Mouse (Mus musculus) neural tube, embryonic 12.5 days (tissue): ENCODE data around the gene Apobec3. TPM values are rescaled to one million over a fixed set of nuclear protein-coding genes. Genes with fewer than 3 reads are reported as not detected.
A peak's percentile ranks its signal among the peaks of the same experiment; 100 is the strongest.

ENCODE experiments used
- ATAC-seq: fragments of 200-750 bp; cut with Nextera tagmentation; 2 replicates; pipeline ENCODE4 v1.8.0; 2017; ENCODE audit warnings: low read depth, mild to moderate bottlenecking, moderate TSS enrichment, moderate library complexity; ENCODE audit not compliant: low FRiP score
- H3K27ac ChIP-seq: fragments of 300-500 bp; sonication (generic); 2 replicates; pipeline ENCODE4 v1.5.1; 2016
- H3K27me3 ChIP-seq: fragments of 300-500 bp; sonication (generic); replicated peaks from 2 replicates; pipeline ENCODE4 v1.6.1; 2016; ENCODE audit warnings: mild to moderate bottlenecking
- H3K36me3 ChIP-seq: fragments of 300-500 bp; sonication (generic); 2 replicates; pipeline ENCODE4 v1.6.1; 2016; ENCODE audit warnings: mild to moderate bottlenecking
- H3K4me1 ChIP-seq: fragments of 300-500 bp; sonication (generic); 2 replicates; pipeline ENCODE4 v1.6.1; 2016
- H3K4me2 ChIP-seq: fragments of 300-500 bp; sonication (generic); replicated peaks from 2 replicates; pipeline ENCODE4 v1.6.1; 2016; ENCODE audit warnings: mild to moderate bottlenecking
- H3K4me3 ChIP-seq: fragments of 300-500 bp; sonication (generic); 2 replicates; pipeline ENCODE4 v1.5.1; 2016
- H3K9ac ChIP-seq: fragments of 300-500 bp; sonication (generic); 2 replicates; pipeline ENCODE4 v1.6.1; 2016; ENCODE audit warnings: mild to moderate bottlenecking
- H3K9me3 ChIP-seq: fragments of 300-500 bp; sonication (generic); 2 replicates; pipeline ENCODE4 v1.6.1; 2016; ENCODE audit warnings: mild to moderate bottlenecking
- WGBS: fragments of 180-500 bp; shearing (Covaris S2); methylation state at CpG from one replicate; pipeline ENCODE4 v1.1.7; 2016; 5-methylcytosine and 5-hydroxymethylcytosine counted together
- polyA plus RNA-seq: library from polyadenylated mRNA; unstranded; fragments of >200 nt; fragmentation: Nextera tagmentation; extraction: Ambion mirVana; gene quantifications from 2 replicates; pipeline ENCODE4 v1.2.1, GENCODE M21; 2016

Gene Apobec3
- polyA plus RNA-seq, 1 experiment from 2014 or later = 5.8 TPM

DNA sequence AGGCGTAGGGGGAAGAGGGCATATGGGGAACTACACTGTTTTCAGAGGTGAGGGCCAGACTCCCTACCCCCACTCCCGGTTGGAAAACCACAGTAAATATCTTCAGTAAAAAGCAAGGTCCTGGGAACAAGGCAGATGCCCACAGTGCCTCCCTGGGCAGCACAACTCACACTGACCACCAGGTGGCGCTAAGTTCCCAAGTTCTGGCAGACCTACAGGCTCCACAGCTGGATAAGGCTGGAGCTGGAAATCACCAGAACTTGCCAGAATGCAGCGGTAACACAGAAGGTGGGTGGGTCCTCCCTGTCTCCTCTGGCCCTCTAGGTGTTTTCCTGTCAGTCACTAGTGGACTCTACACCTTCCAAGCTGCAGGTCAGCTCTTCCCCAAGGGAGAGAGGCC is 54.6 kb downstream of the Apobec3 start:
- WGBS = 8% methylated on average over 4 of the region's 4 CpGs
- Histone ChIP-seq H3K4me2 (no peak overlapping the region), H3K9ac (no peak overlapping the region), H3K9me3 (no peaks in the 10 kb centered on the region), H3K36me3 (no peaks in the 10 kb centered on the region), H3K4me1 (peaks cover 16% of the 10 kb centered on the region), H3K27me3 (no peaks in the 10 kb centered on the region), H3K4me3 (no peak overlapping the region), H3K27ac (no peak overlapping the region)
- peak; percentile 46; the same call in 1 of the 2 replicates for ATAC-seq

GRCm38 (mm10) chr15:79946790-79947189 is 55.3 kb downstream of the Apobec3 start:
- Histone ChIP-seq H3K4me2 (no peak overlapping the region), H3K4me3 (no peak overlapping the region), H3K27me3 (no peaks in the 10 kb centered on the region), H3K27ac (no peak overlapping the region), H3K9me3 (no peaks in the 10 kb centered on the region), H3K9ac (no peak overlapping the region), H3K4me1 (peaks cover 23% of the 10 kb centered on the region), H3K36me3 (no peaks in the 10 kb centered on the region)
- ATAC-seq = no peak
- 59% methylated on average over 9 of the region's 9 CpGs for WGBS

DNA sequence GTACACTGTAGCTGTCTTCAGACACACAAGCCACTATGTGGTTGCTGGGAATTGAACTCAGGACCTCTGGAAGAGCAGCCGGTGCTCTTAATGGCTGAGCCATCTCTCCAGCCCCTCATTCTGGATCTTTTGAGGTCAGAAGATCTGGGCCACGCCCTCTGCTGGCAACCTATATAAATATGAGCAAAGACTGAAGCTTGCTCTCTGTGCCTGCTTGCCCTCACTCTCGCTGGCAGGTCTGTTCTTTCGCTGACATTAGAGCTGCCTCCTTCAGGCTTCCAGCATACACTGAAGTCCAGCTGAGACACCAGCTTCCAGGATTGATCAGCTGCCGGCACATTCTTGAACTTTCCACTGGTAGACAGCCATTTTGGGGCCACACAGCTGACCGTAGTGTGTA is 56.2 kb downstream of the Apobec3 start:
- Histone ChIP-seq H3K27me3 (no peaks in the 10 kb centered on the region), H3K9me3 (no peaks in the 10 kb centered on the region), H3K36me3 (no peaks in the 10 kb centered on the region), H3K4me3 (no peak overlapping the region), H3K4me2 (no peak overlapping the region), H3K9ac (no peak overlapping the region), H3K27ac (no peak overlapping the region), H3K4me1 (peaks cover 31% of the 10 kb centered on the region)
- 73% methylated on average over 6 of the region's 6 CpGs for WGBS
- no peak for ATAC-seq

DNA sequence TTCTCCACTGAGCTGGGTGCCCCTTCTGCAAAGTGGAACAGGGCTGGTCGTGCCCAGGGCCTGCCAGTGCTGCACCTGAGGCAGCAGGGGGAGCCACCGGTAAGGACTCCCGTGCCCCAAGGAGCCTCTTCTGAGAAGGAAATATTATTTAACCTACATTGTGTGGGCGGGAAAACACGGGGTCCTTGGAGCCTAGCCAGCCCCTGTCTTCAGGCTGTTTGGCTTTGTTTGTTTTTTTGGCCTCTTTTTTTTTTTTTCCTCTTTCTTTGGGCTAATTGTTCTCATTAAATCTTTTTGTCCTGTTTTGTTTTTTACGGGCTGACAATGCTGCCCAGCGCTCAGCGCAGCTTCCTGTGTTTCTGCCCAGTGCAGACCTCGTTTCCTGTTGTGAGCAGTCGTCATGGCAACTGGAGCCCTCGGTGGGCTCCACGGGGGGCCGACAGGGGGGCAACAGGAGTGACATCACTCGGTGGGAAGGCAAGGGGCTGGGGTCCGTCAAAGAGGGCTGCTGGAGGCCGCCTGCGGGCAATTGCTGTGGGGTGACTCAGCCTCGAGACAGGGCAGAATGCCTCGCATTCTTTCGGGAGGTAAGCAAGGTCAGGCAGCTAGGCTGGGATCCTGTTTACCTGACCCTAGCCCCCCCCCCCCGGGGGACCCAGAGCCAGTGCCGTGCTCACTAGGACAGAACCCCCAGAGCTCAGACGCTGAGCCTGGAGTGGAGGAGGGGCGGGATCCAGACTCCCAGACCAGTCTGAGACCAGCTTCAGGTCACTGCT is 59.0 kb downstream of the Apobec3 start:
- H3K36me3 ChIP-seq = no peaks in the 10 kb centered on the region
- no peaks in the 10 kb centered on the region for H3K27me3 ChIP-seq
- H3K4me2 ChIP-seq = peak overlapping the region; percentile 64
- H3K27ac ChIP-seq = no peak overlapping the region
- 2% methylated on average over 24 of the region's 24 CpGs for WGBS
- H3K9ac ChIP-seq = peak overlapping the region; percentile 44; the same call in 1 of the 2 replicates
- peak overlapping the region; percentile 28 for H3K4me3 ChIP-seq
- H3K9me3 ChIP-seq = no peaks in the 10 kb centered on the region
- peak; percentile 66 for ATAC-seq
- peaks cover 31% of the 10 kb centered on the region for H3K4me1 ChIP-seq

- no peaks in the 10 kb centered on the region for H3K27me3 ChIP-seq
- no peaks in the 10 kb centered on the region for H3K36me3 ChIP-seq
- no peaks in the 10 kb centered on the region for H3K9me3 ChIP-seq
- H3K4me1 ChIP-seq = peaks cover 31% of the 10 kb centered on the region
- H3K4me3 ChIP-seq = no peak overlapping the region
- H3K27ac ChIP-seq = no peak overlapping the region
- whole genome bisulfite sequencing = 75% methylated on average over 6 of the region's 6 CpGs
- no peak overlapping the region for H3K4me2 ChIP-seq
- no peak for ATAC-seq
- no peak overlapping the region for H3K9ac ChIP-seq
Measured at GRCm38 (mm10) chr15:79951226-79951625, 59.8 kb downstream of the Apobec3 start.

GRCm38 (mm10) chr15:79951730-79952503 is 60.5 kb downstream of the Apobec3 start:
- ATAC-seq = no peak
- Histone ChIP-seq H3K36me3 (no peaks in the 10 kb centered on the region), H3K4me1 (peaks cover 31% of the 10 kb centered on the region), H3K27ac (no peak overlapping the region), H3K4me3 (no peak overlapping the region), H3K9ac (no peak overlapping the region), H3K9me3 (no peaks in the 10 kb centered on the region), H3K27me3 (no peaks in the 10 kb centered on the region), H3K4me2 (no peak overlapping the region)
- 52% methylated on average over 14 of the region's 14 CpGs for WGBS

GRCm38 (mm10) chr15:79952504-79953231 is 61.2 kb downstream of the Apobec3 start:
- no peak for ATAC-seq
- Histone ChIP-seq H3K27me3 (no peaks in the 10 kb centered on the region), H3K9me3 (no peaks in the 10 kb centered on the region), H3K36me3 (no peaks in the 10 kb centered on the region), H3K4me3 (no peak overlapping the region), H3K4me1 (peaks cover 31% of the 10 kb centered on the region), H3K4me2 (no peak overlapping the region), H3K27ac (no peak overlapping the region), H3K9ac (no peak overlapping the region)
- whole genome bisulfite sequencing = 56% methylated on average over 11 of the region's 11 CpGs

- Histone ChIP-seq H3K27me3 (no peaks in the 10 kb centered on the region), H3K9ac (no peak overlapping the region), H3K9me3 (no peaks in the 10 kb centered on the region), H3K4me1 (peaks cover 31% of the 10 kb centered on the region), H3K27ac (no peak overlapping the region), H3K4me3 (no peak overlapping the region), H3K4me2 (no peak overlapping the region), H3K36me3 (no peaks in the 10 kb centered on the region)
- no peak for ATAC-seq
- 58% methylated on average over 7 of the region's 7 CpGs for WGBS
Measured at GRCm38 (mm10) chr15:79953470-79953869, 62.0 kb downstream of the Apobec3 start.

DNA sequence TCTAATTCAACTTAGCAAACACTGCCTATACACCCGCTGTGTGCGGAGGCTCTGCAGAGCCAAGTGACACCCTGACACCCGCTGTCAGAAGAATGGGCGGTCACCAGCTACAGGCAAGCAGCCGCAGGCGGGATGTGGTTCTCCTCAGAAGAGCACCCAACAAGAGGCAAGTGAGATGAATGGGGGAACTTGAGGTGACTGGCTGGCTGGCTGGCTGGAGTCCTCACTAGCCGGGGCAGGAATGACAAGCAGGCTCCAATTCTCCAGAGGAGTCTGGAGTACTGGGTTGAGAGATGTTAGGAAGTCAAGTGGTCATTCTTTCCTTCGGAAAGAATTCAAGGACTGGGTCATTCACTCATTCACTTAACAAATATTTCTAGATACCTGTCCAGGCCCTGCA is 65.1 kb downstream of the Apobec3 start:
- no peak overlapping the region for H3K4me3 ChIP-seq
- no peak overlapping the region for H3K4me2 ChIP-seq
- no peaks in the 10 kb centered on the region for H3K27me3 ChIP-seq
- H3K4me1 ChIP-seq = peaks cover 15% of the 10 kb centered on the region
- WGBS = 84% methylated on average over 8 of the region's 8 CpGs
- no peaks in the 10 kb centered on the region for H3K9me3 ChIP-seq
- H3K36me3 ChIP-seq = no peaks in the 10 kb centered on the region
- H3K27ac ChIP-seq = no peak overlapping the region
- no peak overlapping the region for H3K9ac ChIP-seq
- ATAC-seq = no peak

- WGBS = 62% methylated on average over 3 of the region's 3 CpGs
- H3K4me2 ChIP-seq = no peak overlapping the region
- no peaks in the 10 kb centered on the region for H3K9me3 ChIP-seq
- H3K4me1 ChIP-seq = peaks cover 6% of the 10 kb centered on the region; the same call in 1 of the 2 replicates
- H3K27me3 ChIP-seq = no peaks in the 10 kb centered on the region
- H3K4me3 ChIP-seq = no peak overlapping the region
- no peak overlapping the region for H3K9ac ChIP-seq
- no peak overlapping the region for H3K27ac ChIP-seq
- no peaks in the 10 kb centered on the region for H3K36me3 ChIP-seq
- no peak for ATAC-seq
Measured at GRCm38 (mm10) chr15:79958418-79958817, 67.0 kb downstream of the Apobec3 start.

GRCm38 (mm10) chr15:79961366-79961921 is 70.0 kb downstream of the Apobec3 start:
- Histone ChIP-seq H3K4me1 (peaks cover 6% of the 10 kb centered on the region; the same call in 1 of the 2 replicates), H3K27me3 (no peaks in the 10 kb centered on the region), H3K4me3 (no peak overlapping the region), H3K27ac (no peak overlapping the region), H3K4me2 (no peak overlapping the region), H3K36me3 (no peaks in the 10 kb centered on the region), H3K9ac (no peak overlapping the region), H3K9me3 (no peaks in the 10 kb centered on the region)
- WGBS = 47% methylated on average over 9 of the region's 9 CpGs
- no peak for ATAC-seq

GRCm38 (mm10) chr15:79962661-79963060 is 71.2 kb downstream of the Apobec3 start:
- H3K4me3 ChIP-seq = no peak overlapping the region
- H3K4me2 ChIP-seq = no peak overlapping the region
- ATAC-seq = no peak
- WGBS = 90% methylated on average over 18 of the region's 18 CpGs
- H3K27ac ChIP-seq = no peak overlapping the region
- H3K36me3 ChIP-seq = no peaks in the 10 kb centered on the region
- no peaks in the 10 kb centered on the region for H3K27me3 ChIP-seq
- H3K4me1 ChIP-seq = peaks cover 6% of the 10 kb centered on the region; the same call in 1 of the 2 replicates
- H3K9ac ChIP-seq = no peak overlapping the region
- no peaks in the 10 kb centered on the region for H3K9me3 ChIP-seq
